Mouse (Mus musculus): Measurements from ENCODE around the gene Fndc11.

Fndc11 gene

GRCm38 (mm10) chr2:181218881-181219485 is 830 bp upstream of the Fndc11 start:
- no peak for DNase-seq (ENCODE audit: low spot score in 2 of 2)

- no peak for DNase-seq (ENCODE audit: low spot score in 2 of 2)
Observed at GRCm38 (mm10) chr2:181220361-181220760, 548 bp downstream of the Fndc11 start.

- DNase-seq (ENCODE audit: low spot score in 2 of 2) = no peak
Observed at GRCm38 (mm10) chr2:181224994-181225393, 5.2 kb downstream of the Fndc11 start.

- DNase-seq (ENCODE audit: low spot score in 2 of 2) = no peak
Observed at GRCm38 (mm10) chr2:181227122-181227521, 7.3 kb downstream of the Fndc11 start.

GRCm38 (mm10) chr2:181228335-181228734 is 8.5 kb downstream of the Fndc11 start:
- DNase-seq (ENCODE audit: low spot score in 2 of 2) = no peak

- DNase-seq (ENCODE audit: low spot score in 2 of 2) = no peak
Observed at GRCm38 (mm10) chr2:181231171-181231570, 11.4 kb downstream of the Fndc11 start.

- DNase-seq (ENCODE audit: low spot score in 2 of 2) = no peak
Observed at GRCm38 (mm10) chr2:181233443-181233842, 13.6 kb downstream of the Fndc11 start.

- no peak for DNase-seq (ENCODE audit: low spot score in 2 of 2)
Observed at GRCm38 (mm10) chr2:181234680-181235079, 14.9 kb downstream of the Fndc11 start.

- DNase-seq (ENCODE audit: low spot score in 2 of 2) = no peak
Observed at GRCm38 (mm10) chr2:181235681-181236566, 16.1 kb downstream of the Fndc11 start.

- DNase-seq (ENCODE audit: low spot score in 2 of 2) = no peak
Observed at GRCm38 (mm10) chr2:181237251-181238014, 17.6 kb downstream of the Fndc11 start.

GRCm38 (mm10) chr2:181238091-181238610 is 18.3 kb downstream of the Fndc11 start:
- no peak for DNase-seq (ENCODE audit: low spot score in 2 of 2)

- peak; percentile 45 to 60 for DNase-seq (ENCODE audit: low spot score in 2 of 2)
Observed at GRCm38 (mm10) chr2:181238861-181239260, 19.0 kb downstream of the Fndc11 start.

GRCm38 (mm10) chr2:181239261-181239660 is 19.4 kb downstream of the Fndc11 start:
- no peak for DNase-seq (ENCODE audit: low spot score in 2 of 2)

GRCm38 (mm10) chr2:181240806-181241440 is 21.1 kb downstream of the Fndc11 start:
- DNase-seq (ENCODE audit: low spot score in 2 of 2) = no peak

- DNase-seq (ENCODE audit: low spot score in 2 of 2) = peak; percentile 72 to 76
Observed at GRCm38 (mm10) chr2:181241602-181242313, 21.9 kb downstream of the Fndc11 start, which contains the start of gene Helz2. Gene Helz2 (minus strand): TSS chr2:181242027.

- no peak for DNase-seq (ENCODE audit: low spot score in 2 of 2)
Observed at GRCm38 (mm10) chr2:181242314-181242665, 22.5 kb downstream of the Fndc11 start.

- DNase-seq (ENCODE audit: low spot score in 2 of 2) = peak; percentile 52 to 65
Observed at GRCm38 (mm10) chr2:181243706-181244394, 24.0 kb downstream of the Fndc11 start.

- DNase-seq (ENCODE audit: low spot score in 2 of 2) = no peak
Observed at GRCm38 (mm10) chr2:181245031-181245430, 25.2 kb downstream of the Fndc11 start.

GRCm38 (mm10) chr2:181249217-181249616 is 29.4 kb downstream of the Fndc11 start:
- no peak for DNase-seq (ENCODE audit: low spot score in 2 of 2)

GRCm38 (mm10) chr2:181251841-181252240 is 32.0 kb downstream of the Fndc11 start:
- no peak for DNase-seq (ENCODE audit: low spot score in 2 of 2)
